Mouse (Mus musculus) kidney, adult 2 months (tissue): ENCODE results near the gene Jund.

Experiments used
- CTCF ChIP-seq: fragments of 200-500 bp; conservative IDR thresholded peaks from 2 replicates; pipeline ENCODE4 v1.5.1; 2011; ENCODE audit warnings: low read depth, mild to moderate bottlenecking, control low read depth, low read length, moderate library complexity, mixed read lengths; ENCODE audit not compliant: insufficient read depth, insufficient read length
- POLR2A ChIP-seq: fragments of 200-500 bp; IDR thresholded peaks from one replicate; pipeline ENCODE4 v1.6.1; 2011; ENCODE audit warnings: low read depth, low read length, control low read depth

DNA sequence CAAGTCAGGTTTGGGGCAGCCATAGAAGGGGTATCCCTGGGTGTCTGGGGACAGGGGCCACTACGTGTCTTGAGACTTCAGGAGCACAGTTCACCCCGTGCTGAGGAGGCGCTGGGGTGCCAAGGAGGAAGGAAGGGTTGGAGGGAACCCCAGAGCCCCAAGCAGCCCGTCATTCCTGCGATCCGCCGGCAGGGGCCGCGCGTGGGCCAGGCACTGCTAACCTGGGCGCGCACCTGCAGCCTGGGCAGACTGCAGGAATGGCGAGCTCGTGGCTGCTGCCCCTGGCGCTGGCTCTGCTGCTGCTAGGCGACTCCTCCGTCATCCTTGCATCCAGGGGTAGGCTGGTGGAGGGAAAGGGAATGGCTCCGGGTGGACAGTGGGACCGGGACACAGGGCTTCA lies 19.5 kb downstream of the Jund start, which contains the start of gene Gm3336:
- TF ChIP-seq CTCF (peak; percentile 84), POLR2A (no peak)
